Mouse (Mus musculus) myocyte (in vitro differentiated cells): ENCODE measurements around the gene Plvap.

Source experiments
- MAX ChIP-seq: IDR thresholded peaks from one replicate; pipeline ENCODE4 v1.6.1; 2011; ENCODE audit warnings: low read depth, mild to moderate bottlenecking, control low read depth
- MYOG ChIP-seq, 3 experiments: IDR thresholded peaks; one replicate each; pipeline ENCODE4 v1.6.1; 2011; ENCODE audit warnings: control low read depth in 2 of 3, low read depth in 2 of 3, mild to moderate bottlenecking in 2 of 3; ENCODE audit not compliant: insufficient read length in 2 of 3, control insufficient read depth in 1 of 3, insufficient read depth in 1 of 3
- POLR2A ChIP-seq: IDR thresholded peaks from one replicate; pipeline ENCODE4 v1.6.1; 2011; ENCODE audit warnings: low read depth, mild to moderate bottlenecking, control low read depth, moderate library complexity; ENCODE audit not compliant: insufficient read length
- TCF12 ChIP-seq: IDR thresholded peaks from one replicate; pipeline ENCODE4 v1.6.1; 2011; ENCODE audit warnings: mild to moderate bottlenecking, control low read depth; ENCODE audit not compliant: poor library complexity, insufficient read depth, severe bottlenecking
- USF1 ChIP-seq: IDR thresholded peaks from one replicate; pipeline ENCODE4 v1.6.1; 2011; ENCODE audit warnings: low read depth, mild to moderate bottlenecking, control low read depth, moderate library complexity

DNA sequence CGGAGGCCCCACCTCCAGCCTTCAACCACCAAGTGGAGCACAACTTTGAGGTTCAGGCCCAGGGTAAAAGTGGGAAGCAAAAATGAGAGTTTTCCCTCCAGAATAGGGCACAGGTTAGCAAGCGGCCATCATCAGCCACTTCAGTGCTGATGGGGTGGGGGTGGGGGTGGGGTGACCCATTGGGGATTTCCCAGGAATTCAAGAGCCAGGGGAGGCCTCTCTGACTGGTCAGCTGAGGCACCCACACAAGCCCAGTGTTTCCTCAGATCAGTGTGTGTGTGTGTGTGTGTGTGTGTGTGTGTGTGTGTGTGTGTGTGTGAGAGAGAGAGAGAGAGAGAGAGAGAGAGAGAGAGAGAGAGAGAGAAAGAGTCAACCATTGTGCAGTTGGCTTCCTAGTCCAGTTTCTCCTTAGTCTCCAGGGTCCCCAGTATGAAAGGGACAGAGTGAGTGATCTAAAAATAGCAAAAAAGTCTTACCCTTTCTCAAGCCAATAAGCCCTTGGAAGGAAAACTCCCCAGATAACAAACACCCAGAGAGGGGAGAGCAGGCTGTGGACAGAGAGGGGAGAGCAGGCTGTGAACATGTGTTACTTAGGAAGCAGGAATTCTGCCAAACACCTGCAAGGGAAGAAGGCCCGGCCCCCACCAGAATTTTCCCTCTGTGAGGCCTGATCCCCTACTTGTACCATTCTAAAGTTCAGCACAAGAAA lies 15.8 kb upstream of the Plvap start:
- TF ChIP-seq MAX (no peak), USF1 (no peak), POLR2A (no peak), TCF12 (no peak), MYOG (IDR thresholded peaks at IDR 0.05; ENCODE audit: control insufficient read depth in 1 of 3, insufficient read depth in 1 of 3, insufficient read length in 2 of 3, low read depth in 2 of 3) (no peak)
